Mouse (Mus musculus): ENCODE measurements around the gene Zmiz1. TPM values are rescaled to one million over a fixed set of nuclear protein-coding genes. Genes with fewer than 3 reads are reported as not detected.

The Zmiz1 gene
- polyA plus RNA-seq, 1 experiment from 2014 or later, result 31.3 TPM

DNA sequence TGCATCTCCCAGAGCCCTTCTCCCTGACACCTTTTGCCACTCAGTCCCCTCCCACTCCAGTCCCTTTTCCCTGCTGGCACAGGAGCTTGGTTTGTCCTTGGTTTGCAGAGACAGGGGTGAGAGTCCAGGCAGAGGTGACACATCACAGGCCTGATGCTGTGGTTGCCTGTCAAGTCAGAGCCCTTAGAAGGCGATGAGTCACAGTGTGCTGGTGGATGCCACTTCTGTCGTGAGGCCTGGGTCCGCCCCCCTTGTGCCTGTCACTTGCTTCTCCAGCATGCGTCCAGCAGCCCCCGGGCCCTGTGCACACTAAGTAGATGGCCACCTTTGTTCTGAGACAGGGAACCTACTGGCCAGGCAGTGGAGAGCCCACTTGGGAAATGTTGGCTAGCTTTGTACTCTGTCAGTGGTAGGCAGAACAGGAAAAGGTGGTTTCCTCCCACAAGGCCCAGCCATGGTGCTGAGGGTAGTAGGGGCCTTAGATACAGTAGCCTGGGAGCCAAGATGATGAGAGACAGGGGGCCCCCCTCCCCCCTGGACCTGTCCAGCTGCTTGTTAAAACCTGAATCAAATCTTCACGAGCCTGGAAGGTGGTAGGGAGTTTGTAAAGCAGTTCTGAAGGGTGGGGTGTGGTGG is 181.6 kb downstream of the Zmiz1 start:
- peaks cover 28 to 46% of the 10 kb centered on the region in 2 experiments for H3K4me1 ChIP-seq (ENCODE audit: control insufficient read depth in 2 of 2, insufficient read depth in 2 of 2, low read length in 2 of 2)
- H3K27me3 ChIP-seq (ENCODE audit: control insufficient read depth, insufficient read depth, low read length), result no peaks in the 10 kb centered on the region
- WGBS, result 21% methylated on average over 6 of the region's 6 CpGs
- ATAC-seq (ENCODE audit: insufficient number of reproducible peaks, insufficient read depth, low FRiP score, low read depth), result peak; percentile 78
- no peak overlapping the region for H3K4me2 ChIP-seq (ENCODE audit: low read length)
- peaks cover 81% of the 10 kb centered on the region for H3K36me3 ChIP-seq (ENCODE audit: control insufficient read depth, insufficient read depth, low read length)
- H3K27ac ChIP-seq (replicated peaks in 1 of 2; ENCODE audit: control insufficient read depth in 1 of 2, insufficient read depth in 1 of 2, low read depth in 2 of 2, low read length in 2 of 2), result peak overlapping the region; percentile 72 to 92
- no peak overlapping the region for H3K4me3 ChIP-seq (ENCODE audit: control insufficient read depth in 1 of 2, insufficient read depth in 1 of 2, low read depth in 1 of 2, low read length in 2 of 2)
- peak overlapping the region; percentile 62 for H3K9ac ChIP-seq (ENCODE audit: low read length)
- H3K9me3 ChIP-seq (ENCODE audit: control insufficient read depth, low read length), result no peaks in the 10 kb centered on the region

DNA sequence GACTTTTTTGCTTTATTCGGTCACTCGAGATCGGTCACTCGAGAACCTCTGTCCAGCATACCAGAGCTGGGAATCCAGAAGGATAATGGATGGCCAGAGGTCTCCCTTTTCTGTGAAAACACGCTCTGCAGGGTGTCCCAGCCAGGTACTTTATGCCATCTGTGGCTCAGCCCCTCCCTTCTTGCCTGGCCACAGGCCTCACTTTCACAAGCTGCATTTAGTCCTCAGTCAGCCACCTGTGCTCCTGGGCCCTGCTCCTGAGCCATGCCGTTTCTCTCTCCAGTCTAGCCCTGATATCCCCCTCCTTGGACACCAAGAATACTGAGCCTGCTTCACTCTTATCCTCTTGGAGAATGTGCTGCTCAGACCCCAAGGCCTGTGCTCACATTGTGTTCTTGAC is 182.1 kb downstream of the Zmiz1 start:
- H3K27ac ChIP-seq (replicated peaks in 1 of 2; ENCODE audit: control insufficient read depth in 1 of 2, insufficient read depth in 1 of 2, low read depth in 2 of 2, low read length in 2 of 2), result peak overlapping the region; percentile 72 to 92
- no peak overlapping the region for H3K4me2 ChIP-seq (ENCODE audit: low read length)
- 70% methylated on average over 6 of the region's 6 CpGs for WGBS
- peaks cover 29 to 47% of the 10 kb centered on the region in 2 experiments for H3K4me1 ChIP-seq (ENCODE audit: control insufficient read depth in 2 of 2, insufficient read depth in 2 of 2, low read length in 2 of 2)
- H3K4me3 ChIP-seq (ENCODE audit: control insufficient read depth in 1 of 2, insufficient read depth in 1 of 2, low read depth in 1 of 2, low read length in 2 of 2), result no peak overlapping the region
- no peaks in the 10 kb centered on the region for H3K9me3 ChIP-seq (ENCODE audit: control insufficient read depth, low read length)
- no peak overlapping the region; the same call in 1 of the 2 replicates for H3K9ac ChIP-seq (ENCODE audit: low read length)
- ATAC-seq (ENCODE audit: insufficient number of reproducible peaks, insufficient read depth, low FRiP score, low read depth), result no peak
- peaks cover 81% of the 10 kb centered on the region for H3K36me3 ChIP-seq (ENCODE audit: control insufficient read depth, insufficient read depth, low read length)
- no peaks in the 10 kb centered on the region for H3K27me3 ChIP-seq (ENCODE audit: control insufficient read depth, insufficient read depth, low read length)

- ATAC-seq (ENCODE audit: insufficient number of reproducible peaks, insufficient read depth, low FRiP score, low read depth), result no peak
- H3K4me1 ChIP-seq (ENCODE audit: control insufficient read depth in 2 of 2, insufficient read depth in 2 of 2, low read length in 2 of 2), result peaks cover 8 to 14% of the 10 kb centered on the region in 2 experiments
- WGBS, result 93% methylated on average over 9 of the region's 9 CpGs
- peak overlapping the region in 1 of 2 experiments; percentile 48; a peak in 2 of 4 replicates for H3K27ac ChIP-seq (replicated peaks in 1 of 2; ENCODE audit: control insufficient read depth in 1 of 2, insufficient read depth in 1 of 2, low read depth in 2 of 2, low read length in 2 of 2)
- no peak overlapping the region for H3K4me2 ChIP-seq (ENCODE audit: low read length)
- no peak overlapping the region for H3K4me3 ChIP-seq (ENCODE audit: control insufficient read depth in 1 of 2, insufficient read depth in 1 of 2, low read depth in 1 of 2, low read length in 2 of 2)
- H3K9me3 ChIP-seq (ENCODE audit: control insufficient read depth, low read length), result no peaks in the 10 kb centered on the region
- peaks cover 89% of the 10 kb centered on the region for H3K36me3 ChIP-seq (ENCODE audit: control insufficient read depth, insufficient read depth, low read length)
- H3K9ac ChIP-seq (ENCODE audit: low read length), result no peak overlapping the region
- H3K27me3 ChIP-seq (ENCODE audit: control insufficient read depth, insufficient read depth, low read length), result no peaks in the 10 kb centered on the region
These were observed 186.7 kb downstream of the Zmiz1 start for GRCm38 (mm10) chr14:25645717-25646116.

DNA sequence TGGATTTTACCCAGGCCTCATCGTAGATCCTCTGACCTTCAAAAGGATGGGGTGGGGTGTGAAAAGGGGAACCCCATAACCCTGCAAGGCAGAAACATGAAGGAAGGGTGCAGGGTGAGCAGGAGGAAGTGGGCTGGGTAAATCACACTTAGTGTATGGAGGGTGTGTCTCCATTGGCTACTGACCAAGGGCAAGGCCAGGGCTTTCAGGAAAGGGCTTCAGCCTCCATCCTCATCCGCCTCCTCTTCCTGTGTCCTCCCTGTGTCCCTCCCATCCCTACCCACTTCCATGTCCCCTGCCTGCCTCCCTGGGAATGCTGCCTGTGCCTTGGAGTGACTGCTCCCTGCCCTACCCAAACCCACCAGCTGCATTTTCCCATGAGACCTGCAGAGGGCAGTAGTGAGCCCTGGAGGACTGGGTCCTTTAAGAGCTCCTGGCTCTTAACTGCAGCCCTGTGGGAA is 187.2 kb downstream of the Zmiz1 start:
- H3K36me3 ChIP-seq (ENCODE audit: control insufficient read depth, insufficient read depth, low read length), result peaks cover 94% of the 10 kb centered on the region
- H3K4me2 ChIP-seq (ENCODE audit: low read length), result no peak overlapping the region
- ATAC-seq (ENCODE audit: insufficient number of reproducible peaks, insufficient read depth, low FRiP score, low read depth), result peak; percentile 35; the same call in 1 of the 2 replicates
- H3K4me3 ChIP-seq (ENCODE audit: control insufficient read depth in 1 of 2, insufficient read depth in 1 of 2, low read depth in 1 of 2, low read length in 2 of 2), result no peak overlapping the region
- whole genome bisulfite sequencing, result 55% methylated on average over 2 of the region's 2 CpGs
- H3K4me1 ChIP-seq (ENCODE audit: control insufficient read depth in 2 of 2, insufficient read depth in 2 of 2, low read length in 2 of 2), result peaks cover 4 to 10% of the 10 kb centered on the region in 2 experiments; a peak in 3 of 4 replicates
- H3K27ac ChIP-seq (replicated peaks in 1 of 2; ENCODE audit: control insufficient read depth in 1 of 2, insufficient read depth in 1 of 2, low read depth in 2 of 2, low read length in 2 of 2), result peak overlapping the region in 1 of 2 experiments; percentile 48; a peak in 1 of 4 replicates
- H3K27me3 ChIP-seq (ENCODE audit: control insufficient read depth, insufficient read depth, low read length), result no peaks in the 10 kb centered on the region
- no peak overlapping the region for H3K9ac ChIP-seq (ENCODE audit: low read length)
- H3K9me3 ChIP-seq (ENCODE audit: control insufficient read depth, low read length), result no peaks in the 10 kb centered on the region

GRCm38 (mm10) chr14:25651131-25651530 is 192.1 kb downstream of the Zmiz1 start:
- no peaks in the 10 kb centered on the region for H3K27me3 ChIP-seq (ENCODE audit: control insufficient read depth, insufficient read depth, low read length)
- H3K4me3 ChIP-seq (ENCODE audit: control insufficient read depth in 1 of 2, insufficient read depth in 1 of 2, low read depth in 1 of 2, low read length in 2 of 2), result no peak overlapping the region
- 94% methylated on average over 4 of the region's 4 CpGs for WGBS
- H3K9ac ChIP-seq (ENCODE audit: low read length), result no peak overlapping the region
- H3K27ac ChIP-seq (replicated peaks in 1 of 2; ENCODE audit: control insufficient read depth in 1 of 2, insufficient read depth in 1 of 2, low read depth in 2 of 2, low read length in 2 of 2), result no peak overlapping the region
- H3K4me1 ChIP-seq (ENCODE audit: control insufficient read depth in 2 of 2, insufficient read depth in 2 of 2, low read length in 2 of 2), result 0 out of 4 replicates have a peak, but pooled peaks cover 1 to 2% of the 10 kb centered on the region in 2 experiments
- no peaks in the 10 kb centered on the region for H3K9me3 ChIP-seq (ENCODE audit: control insufficient read depth, low read length)
- no peak for ATAC-seq (ENCODE audit: insufficient number of reproducible peaks, insufficient read depth, low FRiP score, low read depth)
- no peak overlapping the region for H3K4me2 ChIP-seq (ENCODE audit: low read length)
- H3K36me3 ChIP-seq (ENCODE audit: control insufficient read depth, insufficient read depth, low read length), result peaks cover 99% of the 10 kb centered on the region

GRCm38 (mm10) chr14:25651905-25652304 is 192.9 kb downstream of the Zmiz1 start:
- H3K9ac ChIP-seq (ENCODE audit: low read length), result no peak overlapping the region
- no peak overlapping the region for H3K4me3 ChIP-seq (ENCODE audit: control insufficient read depth in 1 of 2, insufficient read depth in 1 of 2, low read depth in 1 of 2, low read length in 2 of 2)
- 87% methylated on average over 9 of the region's 9 CpGs for whole genome bisulfite sequencing
- H3K4me2 ChIP-seq (ENCODE audit: low read length), result no peak overlapping the region
- H3K27ac ChIP-seq (replicated peaks in 1 of 2; ENCODE audit: control insufficient read depth in 1 of 2, insufficient read depth in 1 of 2, low read depth in 2 of 2, low read length in 2 of 2), result no peak overlapping the region
- H3K36me3 ChIP-seq (ENCODE audit: control insufficient read depth, insufficient read depth, low read length), result peaks cover 100% of the 10 kb centered on the region
- H3K4me1 ChIP-seq (ENCODE audit: control insufficient read depth in 2 of 2, insufficient read depth in 2 of 2, low read length in 2 of 2), result no peaks in the 10 kb centered on the region
- no peaks in the 10 kb centered on the region for H3K9me3 ChIP-seq (ENCODE audit: control insufficient read depth, low read length)
- H3K27me3 ChIP-seq (ENCODE audit: control insufficient read depth, insufficient read depth, low read length), result no peaks in the 10 kb centered on the region
- ATAC-seq (ENCODE audit: insufficient number of reproducible peaks, insufficient read depth, low FRiP score, low read depth), result no peak

DNA sequence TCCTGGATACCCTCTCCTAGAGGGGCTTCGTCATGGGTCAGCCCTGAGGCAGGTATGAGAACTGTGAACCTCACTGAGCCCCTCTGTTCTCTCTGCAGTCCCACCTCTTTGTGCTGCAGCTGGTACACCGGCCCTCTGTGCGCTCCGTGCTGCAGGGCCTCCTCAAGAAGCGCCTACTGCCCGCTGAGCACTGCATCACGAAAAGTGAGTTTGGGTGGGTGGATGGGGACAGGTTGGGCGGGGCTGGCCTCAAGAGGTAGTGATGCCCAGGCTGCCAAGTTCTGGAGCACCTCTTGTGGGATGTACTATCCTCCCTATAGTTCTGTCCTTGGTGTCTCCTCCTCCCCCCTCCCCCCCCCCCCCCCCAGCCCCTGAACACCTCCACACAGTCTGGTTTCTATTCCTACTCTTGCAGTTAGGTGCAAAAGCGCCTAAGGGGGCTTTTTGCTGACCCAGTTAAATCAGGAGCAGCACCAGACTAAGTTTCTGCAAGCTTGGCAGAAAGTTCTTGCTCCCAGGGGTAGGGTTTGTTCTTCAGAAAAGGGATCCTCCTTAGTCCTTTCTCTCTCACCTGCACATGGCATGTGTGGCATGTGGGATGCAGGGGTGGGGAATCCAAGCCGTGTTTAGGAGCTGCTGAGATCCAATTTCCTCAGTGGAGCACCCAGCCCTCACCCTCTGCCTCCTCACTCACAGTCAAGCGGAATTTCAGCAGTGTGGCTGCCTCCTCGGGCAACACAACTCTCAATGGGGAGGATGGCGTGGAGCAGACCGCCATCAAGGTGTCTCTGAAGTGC is 195.6 kb downstream of the Zmiz1 start:
- Histone ChIP-seq H3K4me2 (ENCODE audit: low read length) (no peak overlapping the region), H3K27me3 (ENCODE audit: control insufficient read depth, insufficient read depth, low read length) (no peaks in the 10 kb centered on the region), H3K4me3 (ENCODE audit: control insufficient read depth in 1 of 2, insufficient read depth in 1 of 2, low read depth in 1 of 2, low read length in 2 of 2) (no peak overlapping the region), H3K4me1 (ENCODE audit: control insufficient read depth in 2 of 2, insufficient read depth in 2 of 2, low read length in 2 of 2) (no peaks in the 10 kb centered on the region), H3K27ac (replicated peaks in 1 of 2; ENCODE audit: control insufficient read depth in 1 of 2, insufficient read depth in 1 of 2, low read depth in 2 of 2, low read length in 2 of 2) (no peak overlapping the region), H3K36me3 (ENCODE audit: control insufficient read depth, insufficient read depth, low read length) (peaks cover 100% of the 10 kb centered on the region), H3K9me3 (ENCODE audit: control insufficient read depth, low read length) (no peaks in the 10 kb centered on the region), H3K9ac (ENCODE audit: low read length) (no peak overlapping the region)
- WGBS, result 89% methylated on average over 14 of the region's 14 CpGs
- no peak for ATAC-seq (ENCODE audit: insufficient number of reproducible peaks, insufficient read depth, low FRiP score, low read depth)
